ENCODE assay signal across 9 mouse cellular contexts in genomic region chr9:71826040-71826525, GRCm38 (mm10). TPM values are rescaled to one million over a fixed set of nuclear protein-coding genes. Genes with fewer than 3 reads are reported as not detected.
DNase-seq lines count a peak whose midpoint lies in the region; ATAC-seq and TF ChIP-seq lines count a peak whose summit lies in the region.
"Had no signal": no experiment of that assay in that cellular context is flagged by ENCODE, and none has a peak within 500 bp of the region (broad histone marks: within the 10 kb centered on the region; RNA-seq: fewer than 3 reads in every experiment).

No protein-coding gene starts in this region.

- peaks cover 7% of the 10 kb centered on the region; the same call in 1 of the 2 replicates for H3K4me1 ChIP-seq in hindbrain, embryonic 13.5 days (replicated peaks)
- peaks cover 3% of the 10 kb centered on the region; the same call in 1 of the 2 replicates for H3K4me1 ChIP-seq in hindbrain, embryonic 12.5 days
- H3K4me1 ChIP-seq in liver, embryonic 12.5 days = no peaks in the 10 kb centered on the region

- no peaks in the 10 kb centered on the region for H3K27me3 ChIP-seq in hindbrain, embryonic 13.5 days
- no peaks in the 10 kb centered on the region for H3K27me3 ChIP-seq in hindbrain, embryonic 12.5 days
- no peaks in the 10 kb centered on the region; the same call in 1 of the 2 replicates for H3K27me3 ChIP-seq in liver, embryonic 12.5 days (replicated peaks)

- peak; percentile 67 for DNase-seq in brain, embryonic 14.5 days (ENCODE audit: low read depth)
- peak; percentile 85 for DNase-seq in gastrocnemius, postnatal 25 days
- peak; percentile 63 for DNase-seq in kidney, postnatal 10 days
- DNase-seq in lung, postnatal 10 days = peak; percentile 87
- peak; percentile 76 for DNase-seq in testis, postnatal 14 days (ENCODE audit: low spot score)

- ATAC-seq in hindbrain, embryonic 13.5 days (ENCODE audit: low FRiP score) = no peak
- no peak for ATAC-seq in hindbrain, embryonic 12.5 days (ENCODE audit: low FRiP score)
- ATAC-seq in liver, embryonic 12.5 days = no peak

- no peaks in the 10 kb centered on the region for H3K36me3 ChIP-seq in hindbrain, embryonic 13.5 days
- no peaks in the 10 kb centered on the region for H3K36me3 ChIP-seq in hindbrain, embryonic 12.5 days
- H3K36me3 ChIP-seq in liver, embryonic 12.5 days = no peaks in the 10 kb centered on the region

- H3K4me3 ChIP-seq in hindbrain, embryonic 13.5 days = no peak overlapping the region
- no peak overlapping the region for H3K4me3 ChIP-seq in hindbrain, embryonic 12.5 days
- H3K4me3 ChIP-seq in liver, embryonic 12.5 days = no peak overlapping the region
- H3K4me3 ChIP-seq: erythroblast, embryonic 14.5 days had no signal

- H3K4me2 ChIP-seq in hindbrain, embryonic 13.5 days = no peak overlapping the region
- no peak overlapping the region for H3K4me2 ChIP-seq in hindbrain, embryonic 12.5 days (replicated peaks)
- no peak overlapping the region for H3K4me2 ChIP-seq in liver, embryonic 12.5 days

- no peak for TF ChIP-seq POLR2A in brain, embryonic 14.5 days (IDR thresholded peaks at IDR 0.05; ENCODE audit: borderline replicate concordance, extremely low read depth, insufficient read depth, insufficient read length, poor library complexity, severe bottlenecking)

- TF ChIP-seq CTCF in brain, embryonic 14.5 days (IDR thresholded peaks at IDR 0.05; ENCODE audit: borderline replicate concordance, extremely low read depth, insufficient read depth, insufficient read length) = no peak

- H3K9me3 ChIP-seq in hindbrain, embryonic 13.5 days = no peaks in the 10 kb centered on the region
- H3K9me3 ChIP-seq in hindbrain, embryonic 12.5 days (replicated peaks) = no peaks in the 10 kb centered on the region
- H3K9me3 ChIP-seq in liver, embryonic 12.5 days (replicated peaks) = no peaks in the 10 kb centered on the region

- H3K9ac ChIP-seq in hindbrain, embryonic 13.5 days = no peak overlapping the region
- no peak overlapping the region for H3K9ac ChIP-seq in hindbrain, embryonic 12.5 days
- no peak overlapping the region; the same call in 1 of the 2 replicates for H3K9ac ChIP-seq in liver, embryonic 12.5 days

- H3K27ac ChIP-seq in hindbrain, embryonic 13.5 days = peak overlapping the region; percentile 48; the same call in 1 of the 2 replicates
- no peak overlapping the region for H3K27ac ChIP-seq in hindbrain, embryonic 12.5 days
- H3K27ac ChIP-seq in liver, embryonic 12.5 days = no peak overlapping the region

- WGBS in hindbrain, embryonic 13.5 days = 66% methylated on average over 12 of the region's 12 CpGs
- WGBS in hindbrain, embryonic 12.5 days = 76% methylated on average over 12 of the region's 12 CpGs
- 73% methylated on average over 12 of the region's 12 CpGs for WGBS in liver, embryonic 12.5 days (ENCODE audit: insufficient replicate concordance)

RNA-seq across cellular contexts. Expression of gene Cgnl1, which starts 54.7 kb away (rescaled TPM):
- polyA plus RNA-seq in hindbrain, embryonic 13.5 days (2015; fragmentation: Nextera tagmentation; extraction: Ambion mirVana) = 7.7 and 8.9 TPM in 2 replicates
- 7.1 and 7.3 TPM in 2 replicates for polyA plus RNA-seq in hindbrain, embryonic 12.5 days (2016; fragmentation: Nextera tagmentation; extraction: Ambion mirVana)
- 3.0 and 8.2 TPM in 2 replicates for polyA plus RNA-seq in brain, embryonic 14.5 days (2012; rRNA removed)
- 10 to 100 TPM in 1 of 2 experiments, 1 to 10 TPM in 1; 6.6 to 12.2 TPM for total RNA-seq in gastrocnemius, postnatal 25 days (2021)
- 3.0 TPM in 2 replicates for polyA plus RNA-seq in liver, embryonic 12.5 days (2016; fragmentation: Nextera tagmentation; extraction: Ambion mirVana)
- polyA plus RNA-seq: erythroblast, embryonic 14.5 days had no signal
